Mouse (Mus musculus) urinary bladder, adult 2 months (tissue): Measurements from ENCODE around the gene Kctd19. TPM values are rescaled to one million over a fixed set of nuclear protein-coding genes. Genes with fewer than 3 reads are reported as not detected.
A peak's percentile ranks its signal among the peaks of the same experiment; 100 is the strongest.

Experiments
- DNase-seq: peaks from one replicate; pipeline ENCODE4 v3.0.0; 2022; ENCODE audit warnings: low spot score
- polyA plus RNA-seq: library from polyadenylated mRNA; depleted of rRNA; stranded (reverse); fragments of >200 nt; gene quantifications from 2 replicates; pipeline ENCODE4 v1.2.3, GENCODE M21; 2012

The Kctd19 gene
- polyA plus RNA-seq, 1 experiment = 0.06 TPM

GRCm38 (mm10) chr8:105359208-105359607 is 54.1 kb downstream of the Kctd19 start:
- DNase-seq = no peak

- DNase-seq = no peak
These were observed 56.6 kb downstream of the Kctd19 start for GRCm38 (mm10) chr8:105356681-105357080.

- no peak for DNase-seq
These were observed 57.9 kb downstream of the Kctd19 start for GRCm38 (mm10) chr8:105355179-105356024.

GRCm38 (mm10) chr8:105354549-105354948 is 58.8 kb downstream of the Kctd19 start:
- no peak for DNase-seq

GRCm38 (mm10) chr8:105353583-105354135 is 59.6 kb downstream of the Kctd19 start:
- no peak for DNase-seq

GRCm38 (mm10) chr8:105350186-105350585 is 63.1 kb downstream of the Kctd19 start:
- DNase-seq = no peak

DNA sequence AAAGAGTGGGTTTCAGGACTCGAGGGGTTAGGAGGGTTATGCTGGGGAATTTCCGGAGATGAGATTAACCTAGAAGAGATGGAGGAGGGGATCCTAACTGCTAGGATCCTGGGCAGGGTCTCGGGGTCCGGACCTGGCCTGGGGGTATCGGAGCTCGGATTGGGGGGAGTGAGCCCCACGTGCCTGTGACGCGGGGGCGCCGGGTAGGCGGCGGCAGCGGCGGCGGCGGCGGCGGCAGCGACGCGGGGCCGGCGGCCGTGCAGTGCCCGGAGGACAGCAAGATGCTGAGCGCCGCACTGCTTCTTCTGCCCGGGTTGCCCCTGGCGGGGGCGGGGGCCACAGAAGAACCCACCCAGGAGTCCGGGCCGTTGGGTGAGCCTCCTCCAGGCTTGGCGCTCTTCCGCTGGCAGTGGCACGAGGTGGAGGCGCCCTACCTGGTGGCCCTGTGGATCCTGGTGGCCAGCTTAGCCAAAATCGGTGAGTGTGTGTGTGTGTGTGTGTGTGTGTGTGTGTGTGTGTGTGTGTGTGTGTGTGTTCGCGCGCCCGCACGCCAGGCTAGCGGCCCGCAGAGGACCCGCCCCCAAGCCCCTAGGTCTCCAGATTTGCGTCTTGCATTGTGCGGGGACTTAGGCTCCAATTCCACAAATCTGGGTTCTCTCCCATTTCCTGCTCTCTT is 64.1 kb downstream of the Kctd19 start:
- no peak for DNase-seq

DNA sequence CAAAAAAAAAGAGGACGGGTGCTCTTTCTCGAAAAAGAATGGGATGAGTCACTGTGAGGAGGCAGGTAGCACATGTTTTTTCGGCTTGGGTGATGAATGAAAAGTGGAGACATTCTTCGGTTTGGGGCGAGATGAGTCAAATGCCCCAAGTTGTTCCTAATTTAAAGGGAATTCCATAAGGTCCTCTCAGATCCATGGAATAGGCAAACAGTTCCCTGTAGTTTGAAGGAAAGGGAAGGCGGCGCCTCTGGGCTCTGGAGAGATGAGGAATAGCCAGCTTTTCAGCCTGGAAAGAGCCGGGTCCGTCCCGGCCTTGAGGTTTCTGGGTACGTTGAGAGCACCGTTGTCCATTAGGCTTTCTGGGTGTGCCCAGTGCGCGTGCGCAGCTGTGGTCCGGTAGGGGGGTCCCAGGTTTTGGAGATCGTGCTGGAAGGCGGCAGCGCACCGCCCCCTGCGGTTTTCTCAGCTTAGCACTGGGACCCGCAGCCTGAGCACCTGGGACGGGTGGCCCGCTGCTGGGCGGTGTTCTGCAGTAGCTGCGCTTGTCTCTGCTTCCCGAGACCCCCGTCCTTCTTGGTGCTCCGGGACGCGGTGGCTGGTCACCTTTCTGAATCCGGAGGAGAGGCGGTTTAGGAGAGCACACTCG is 64.7 kb downstream of the Kctd19 start, which contains the start of gene Slc9a5:
TSS of gene Slc9a5 (plus strand) at position 394 of the 646 bp plus-strand sequence.
- DNase-seq = no peak

GRCm38 (mm10) chr8:105347428-105348221 is 65.7 kb downstream of the Kctd19 start, which contains the start of gene Fhod1:
Gene Fhod1 (minus strand): TSS chr8:105347953.
- DNase-seq = peak; percentile 78

DNA sequence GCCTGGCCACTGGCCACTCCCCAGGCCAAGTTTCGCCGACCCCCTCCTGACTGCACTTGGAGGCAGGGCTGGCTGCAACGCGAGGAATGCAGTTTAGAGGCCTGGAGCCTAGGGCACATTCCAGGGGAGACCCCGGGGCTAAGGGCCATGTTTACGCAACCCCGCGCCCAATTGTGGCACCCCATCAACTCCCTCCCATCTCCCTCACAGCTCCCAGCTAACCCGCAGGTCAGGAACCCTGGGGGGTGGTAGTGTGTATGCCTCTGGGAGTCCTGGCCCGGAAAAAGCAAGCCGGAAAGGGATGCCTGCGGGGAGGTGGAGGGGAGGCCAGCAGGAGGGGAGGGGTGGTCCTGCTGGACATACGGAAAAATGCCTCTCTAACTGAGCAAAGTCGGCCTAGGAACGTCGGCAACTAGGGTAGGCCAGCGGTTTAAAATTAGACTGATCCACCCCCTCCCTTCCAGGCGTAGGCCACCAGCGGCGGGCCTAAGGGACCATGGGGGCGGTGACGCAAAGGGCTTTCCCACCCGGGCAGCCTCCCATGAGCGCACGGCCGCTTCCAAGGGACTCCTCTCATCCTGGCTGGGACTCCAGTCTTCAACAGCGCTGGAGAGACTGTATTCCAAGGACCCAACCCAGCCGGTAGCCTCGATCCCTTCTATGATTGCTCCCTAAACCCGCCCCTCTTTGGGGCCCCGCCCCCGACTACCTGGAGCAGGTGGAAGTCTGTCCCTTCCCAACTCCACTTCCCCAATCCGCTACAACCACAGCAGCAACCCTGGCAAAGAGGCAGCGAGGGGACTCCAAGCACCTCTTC is 66.5 kb downstream of the Kctd19 start:
- peak; percentile 61 for DNase-seq

GRCm38 (mm10) chr8:105345061-105345975 is 68.0 kb downstream of the Kctd19 start:
- DNase-seq = no peak

- DNase-seq = no peak
These were observed 69.3 kb downstream of the Kctd19 start for GRCm38 (mm10) chr8:105343791-105344574.

DNA sequence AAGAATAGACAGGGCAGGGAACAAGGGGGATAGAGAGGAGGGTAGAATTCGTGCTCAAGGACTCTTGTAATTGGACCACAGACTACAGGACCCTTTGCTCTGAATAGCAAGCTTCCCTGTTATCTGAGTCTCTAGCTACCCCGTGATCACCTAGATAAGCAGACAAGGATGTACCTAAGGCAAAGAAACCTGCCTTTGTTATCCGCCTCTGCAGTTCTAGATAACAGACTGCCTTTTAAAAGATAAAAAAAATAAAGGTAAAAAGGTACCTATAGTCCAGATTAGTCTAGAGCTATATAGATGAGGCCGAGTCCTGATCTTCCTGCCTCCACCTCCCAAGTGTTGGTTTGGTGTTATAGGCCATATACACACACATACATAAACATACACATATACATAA is 70.5 kb downstream of the Kctd19 start:
- no peak for DNase-seq

DNA sequence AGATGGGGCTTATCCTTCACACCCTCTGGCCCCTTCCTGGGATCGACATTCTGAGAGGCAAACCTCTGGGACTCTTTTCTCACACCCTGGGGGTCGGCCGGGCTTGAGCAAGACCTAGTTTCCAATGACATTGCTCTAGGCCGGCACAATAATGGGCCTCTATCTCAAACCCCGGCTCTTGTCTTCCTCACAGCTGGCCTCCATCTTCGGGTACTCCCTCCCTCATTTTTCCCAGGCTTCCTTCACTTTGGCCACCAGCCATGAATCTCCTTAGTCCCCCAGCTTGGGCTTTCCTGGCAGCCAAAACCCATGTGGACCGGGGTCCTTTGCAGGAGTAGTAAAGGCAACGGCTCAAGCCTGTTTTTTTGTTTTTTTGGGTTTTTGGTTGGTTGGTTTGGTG is 71.9 kb downstream of the Kctd19 start:
- DNase-seq = no peak

DNA sequence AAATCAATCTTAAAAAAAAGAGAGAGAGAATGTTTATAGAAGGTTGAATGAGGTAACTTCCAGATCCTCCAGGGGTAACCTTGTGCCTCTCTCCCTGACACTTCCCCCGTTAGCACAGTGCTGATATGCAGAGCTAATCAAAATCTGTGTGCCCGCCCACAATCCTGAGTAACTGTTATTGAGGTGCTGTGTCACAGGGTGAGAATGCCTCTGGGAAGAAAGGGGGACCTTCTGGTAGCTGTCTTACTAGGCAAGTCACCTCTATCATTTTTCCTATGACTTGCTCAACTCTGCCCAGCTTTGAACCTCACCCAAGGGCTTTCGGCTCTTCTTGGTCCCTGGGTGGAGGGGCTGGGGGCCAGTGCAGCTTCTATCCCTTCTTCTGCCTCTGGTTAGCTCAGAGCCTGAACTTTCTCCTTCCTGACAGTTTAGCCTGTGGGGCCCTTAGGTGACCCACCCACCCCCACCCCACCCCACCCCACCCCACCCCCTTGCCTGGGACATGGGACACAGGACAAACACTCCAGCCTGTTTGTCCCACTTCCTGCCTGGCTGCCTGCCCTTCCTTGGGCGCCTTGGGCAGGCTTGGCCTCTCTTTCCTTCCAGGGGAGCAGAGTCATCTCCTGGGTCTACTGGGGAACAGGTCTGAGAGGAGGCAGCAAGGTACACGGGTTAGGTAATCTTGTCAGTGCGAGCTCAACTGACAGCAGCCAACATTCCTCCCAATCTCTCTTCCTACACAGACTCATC is 73.2 kb downstream of the Kctd19 start:
- no peak for DNase-seq

DNA sequence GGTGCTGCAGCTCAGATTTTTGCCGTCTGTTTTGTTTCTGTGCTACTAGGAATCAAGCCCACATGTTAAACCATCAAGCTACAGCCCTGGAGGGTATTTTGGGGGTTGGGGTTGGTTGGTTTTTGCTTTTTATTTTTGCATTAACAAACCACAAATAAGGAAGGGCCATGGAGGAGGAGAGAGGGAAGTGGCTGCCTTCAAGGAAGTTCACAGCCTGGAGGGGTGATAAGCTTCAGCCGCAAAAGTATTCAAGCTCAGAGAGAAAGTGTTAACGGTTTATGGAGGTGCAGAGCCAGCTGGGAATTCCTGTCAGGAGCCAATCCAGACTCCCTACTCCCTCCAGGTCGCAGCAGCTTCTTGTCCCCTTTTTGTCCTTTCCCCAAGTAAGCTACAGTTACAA is 74.3 kb downstream of the Kctd19 start:
- DNase-seq = no peak

DNA sequence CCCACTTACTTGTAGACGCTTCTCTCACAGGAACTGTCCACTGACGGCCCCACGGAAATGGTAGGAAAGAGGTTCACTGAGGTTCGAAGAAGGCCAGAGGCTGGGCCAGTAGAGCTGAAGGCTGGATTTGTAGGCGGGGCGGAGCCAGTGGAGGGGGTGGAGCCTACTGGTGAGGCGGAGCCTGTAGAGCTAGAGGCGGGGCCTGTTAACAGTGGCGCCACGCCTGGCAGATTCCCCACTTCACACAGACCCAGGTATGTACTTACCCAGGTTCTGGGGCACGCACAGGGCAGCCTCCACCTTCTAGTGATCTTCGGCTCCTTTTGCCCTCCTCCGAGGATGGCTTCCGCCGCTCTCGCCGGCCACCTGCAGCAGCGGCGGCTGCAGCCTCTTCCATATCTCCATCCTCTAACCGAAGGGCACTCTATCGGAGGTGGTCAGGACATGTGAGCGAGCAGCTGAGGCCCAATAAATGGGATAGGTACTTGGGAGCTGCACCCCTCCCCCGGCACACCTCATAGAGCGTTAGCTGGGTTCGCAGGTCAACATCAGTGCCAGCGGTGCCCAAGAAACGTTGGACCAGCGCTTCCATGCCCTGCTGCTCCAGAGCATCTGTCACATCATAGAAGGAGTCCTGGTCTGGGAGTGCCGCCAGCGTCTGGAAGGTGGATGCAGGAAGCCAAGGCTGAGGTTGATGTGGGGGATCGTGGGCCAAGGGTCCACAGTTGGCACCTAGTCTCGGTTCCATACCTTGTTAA is 76.8 kb downstream of the Kctd19 start:
- DNase-seq = no peak
